Mouse (Mus musculus): ENCODE data around the gene Ghsr.
"Not testable (repeated sequence)": the region's sequence is repeated elsewhere in the genome, so short reads cannot be mapped to it uniquely, and the experiment has no call there.

The Ghsr gene

DNA sequence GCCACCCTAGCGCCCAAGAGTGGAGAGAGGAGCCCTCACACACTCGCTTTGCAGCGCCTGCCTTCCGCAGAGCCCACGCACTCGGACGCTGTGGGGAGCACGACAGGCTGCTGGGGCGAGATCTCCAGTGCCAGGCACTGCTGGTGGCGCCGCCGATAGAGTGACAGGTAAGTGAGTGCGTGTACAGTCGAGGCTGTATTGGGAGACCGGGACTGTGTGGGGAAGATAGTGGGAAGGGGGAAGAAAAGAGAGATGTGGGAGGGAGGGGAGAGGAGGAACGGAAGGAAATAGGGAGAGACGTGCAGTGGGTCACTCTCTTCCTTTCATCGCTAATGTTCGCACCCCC, at the start of gene Ghsr:
Gene Ghsr (plus strand): TSS at position 76 of the 346 bp plus-strand sequence.
- DNase-seq = peak; percentile 42

GRCm38 (mm10) chr3:27322591-27322990, 48.6 kb upstream of the Ghsr start:
- no peak for DNase-seq

DNA sequence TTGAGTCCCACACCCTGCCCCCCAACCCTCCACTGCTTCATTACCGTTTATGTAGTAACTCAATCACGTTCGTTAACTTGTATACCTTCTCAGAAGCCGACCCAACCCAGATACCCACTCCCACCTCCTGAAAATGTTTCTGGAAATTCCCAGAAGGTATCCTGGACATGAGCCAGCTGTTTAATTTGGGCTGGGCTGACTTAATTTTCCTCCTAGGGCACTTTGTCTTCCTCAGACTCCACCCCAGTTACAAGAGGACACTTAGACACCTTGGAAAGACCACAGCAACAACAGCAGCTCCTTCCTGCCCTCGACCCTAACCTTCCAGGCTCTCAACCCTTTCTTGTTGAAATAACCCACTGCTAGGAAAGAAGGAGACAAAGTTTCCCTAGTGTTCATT, 47.6 kb upstream of the Ghsr start:
- no peak for DNase-seq

DNA sequence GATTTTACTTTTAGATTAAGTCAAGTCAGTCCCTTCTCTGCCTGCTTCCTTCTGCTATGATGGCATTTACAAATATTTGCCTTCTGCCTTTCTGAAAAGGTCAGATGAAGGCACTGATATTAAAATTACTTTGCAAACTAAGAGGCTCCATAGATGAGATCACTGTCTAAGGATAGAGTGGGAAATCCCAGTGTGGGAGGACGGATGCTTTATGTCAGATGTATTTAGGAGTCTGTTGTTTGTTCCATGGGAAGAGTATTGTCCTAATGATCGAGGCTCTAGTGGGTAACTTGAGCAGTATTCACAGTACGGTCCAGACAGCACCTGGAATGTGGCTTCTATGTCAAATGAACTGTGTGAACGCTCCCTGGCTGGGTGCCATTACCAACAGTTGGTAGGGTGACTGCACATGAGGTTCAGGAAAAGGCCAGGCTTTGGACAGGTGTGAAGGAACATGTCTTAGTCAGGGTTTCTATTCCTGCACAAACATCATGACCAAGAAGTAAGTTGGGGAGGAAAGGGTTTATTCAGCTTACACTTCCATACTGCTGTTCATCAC, 44.4 kb upstream of the Ghsr start:
- no peak for DNase-seq

- no peak for DNase-seq
Measured at GRCm38 (mm10) chr3:27330706-27331105, 40.4 kb upstream of the Ghsr start.

DNA sequence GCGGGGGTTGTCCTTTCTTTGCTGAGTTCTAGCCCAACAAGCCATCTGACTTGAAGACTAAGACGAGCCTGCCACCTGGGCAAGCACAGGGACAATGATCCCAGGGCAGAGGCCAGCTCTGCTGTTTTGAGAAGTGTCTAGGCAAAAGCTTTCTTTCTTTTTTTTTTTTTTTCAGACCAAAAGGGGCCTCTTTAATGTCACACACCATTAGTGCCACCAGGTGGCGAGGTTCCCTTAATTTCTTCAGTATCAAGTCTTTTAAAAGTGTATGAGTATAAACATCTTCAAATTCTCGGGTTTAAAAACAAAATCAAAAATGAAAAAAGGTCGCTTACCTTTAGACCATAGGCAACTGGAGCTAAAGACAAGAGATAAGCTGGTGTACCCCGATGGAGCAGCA, 32.7 kb upstream of the Ghsr start:
- peak; percentile 60 for DNase-seq

DNA sequence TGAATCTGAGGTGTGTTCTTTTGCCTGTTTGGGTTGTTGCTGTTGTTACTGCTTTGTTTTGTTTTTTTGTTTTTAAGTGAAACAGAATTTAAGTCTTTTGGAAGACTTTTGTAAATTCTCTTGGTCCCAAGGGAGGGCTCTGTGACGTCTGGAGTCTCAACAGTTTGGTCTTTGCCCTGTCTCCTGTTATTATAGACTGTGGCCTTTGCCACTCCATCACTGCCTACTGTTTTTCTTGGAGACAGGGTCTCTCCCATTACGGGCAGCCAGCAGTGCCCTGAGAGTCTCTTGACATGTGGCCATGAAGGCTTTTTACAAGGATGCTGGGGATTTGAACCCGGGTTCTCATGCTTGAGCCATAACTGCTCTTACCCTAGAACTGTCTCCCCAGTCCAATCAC, 32.3 kb upstream of the Ghsr start:
- DNase-seq = no peak

- DNase-seq = no peak
Measured at GRCm38 (mm10) chr3:27340757-27341156, 30.4 kb upstream of the Ghsr start.

GRCm38 (mm10) chr3:27342462-27342861, 28.7 kb upstream of the Ghsr start:
- DNase-seq = peak; percentile 27

GRCm38 (mm10) chr3:27345526-27345925, 25.6 kb upstream of the Ghsr start:
- DNase-seq = peak; percentile 62

DNA sequence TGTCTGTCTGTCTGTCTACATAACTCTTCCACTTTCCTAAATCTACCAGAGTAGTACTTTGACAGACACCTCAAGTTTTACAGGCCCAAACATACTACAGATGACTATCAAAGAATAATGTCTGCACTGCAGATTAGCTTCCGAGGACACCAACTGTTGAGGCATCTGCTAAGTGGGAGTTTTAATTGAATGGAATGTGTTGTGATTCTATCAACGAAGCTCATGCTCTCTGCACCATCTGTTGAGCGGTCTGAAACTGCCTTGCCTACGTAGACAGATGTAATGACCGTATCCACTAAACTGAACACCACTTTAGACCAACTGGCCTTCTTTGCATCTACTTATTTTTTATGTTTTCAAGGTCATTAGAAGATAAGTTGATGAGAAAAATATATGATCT, 22.7 kb upstream of the Ghsr start:
- DNase-seq = peak; percentile 67

DNA sequence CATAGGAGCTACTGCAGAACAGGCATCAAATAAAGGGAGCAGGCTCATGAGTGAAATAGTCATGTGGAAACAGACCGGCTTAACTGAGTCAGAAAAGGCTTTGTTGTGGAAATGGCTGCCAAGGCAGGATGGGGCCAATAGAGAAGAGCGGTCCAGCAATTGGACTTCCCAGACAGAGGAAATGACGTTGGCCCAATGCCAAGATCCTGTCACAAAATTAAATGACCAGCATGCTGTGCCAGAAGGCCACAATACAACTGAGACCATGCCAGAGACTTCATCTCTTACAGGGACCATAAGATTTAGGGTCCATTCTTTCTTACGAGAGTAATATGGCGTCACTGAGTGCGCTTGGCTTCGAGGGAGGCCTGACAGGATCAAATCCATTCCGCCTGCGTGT, 20.0 kb upstream of the Ghsr start:
- DNase-seq = peak; percentile 63

GRCm38 (mm10) chr3:27359100-27359720, 11.9 kb upstream of the Ghsr start:
- no peak for DNase-seq

- peak; percentile 74 for DNase-seq
Measured at GRCm38 (mm10) chr3:27370125-27370524, 1.0 kb upstream of the Ghsr start.

- no peak for DNase-seq
Measured at GRCm38 (mm10) chr3:27370582-27371275, 422 bp upstream of the Ghsr start.

DNA sequence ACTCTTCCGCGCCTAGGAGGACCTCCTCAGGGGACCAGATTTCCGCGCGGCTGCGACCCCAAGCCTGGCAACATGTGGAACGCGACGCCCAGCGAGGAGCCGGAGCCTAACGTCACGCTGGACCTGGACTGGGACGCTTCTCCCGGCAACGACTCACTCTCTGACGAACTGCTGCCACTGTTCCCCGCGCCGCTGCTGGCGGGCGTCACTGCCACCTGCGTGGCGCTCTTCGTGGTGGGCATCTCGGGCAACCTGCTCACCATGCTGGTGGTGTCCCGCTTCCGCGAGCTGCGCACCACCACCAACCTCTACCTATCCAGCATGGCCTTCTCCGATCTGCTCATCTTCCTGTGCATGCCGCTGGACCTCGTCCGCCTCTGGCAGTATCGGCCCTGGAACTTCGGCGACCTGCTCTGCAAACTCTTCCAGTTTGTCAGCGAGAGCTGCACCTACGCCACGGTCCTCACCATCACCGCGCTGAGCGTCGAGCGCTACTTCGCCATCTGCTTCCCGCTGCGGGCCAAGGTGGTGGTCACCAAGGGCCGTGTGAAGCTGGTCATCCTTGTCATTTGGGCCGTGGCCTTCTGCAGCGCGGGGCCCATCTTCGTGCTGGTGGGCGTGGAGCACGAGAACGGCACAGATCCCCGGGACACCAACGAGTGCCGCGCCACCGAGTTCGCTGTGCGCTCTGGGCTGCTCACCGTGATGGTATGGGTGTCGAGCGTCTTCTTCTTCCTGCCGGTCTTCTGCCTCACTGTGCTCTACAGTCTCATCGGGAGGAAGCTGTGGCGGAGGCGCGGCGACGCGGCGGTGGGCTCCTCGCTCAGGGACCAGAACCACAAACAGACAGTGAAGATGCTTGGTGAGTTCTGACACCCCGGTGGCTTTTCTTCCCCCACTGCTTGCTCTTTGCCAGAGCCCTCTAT, 837 bp downstream of the Ghsr start:
- peak; percentile 51 for DNase-seq

GRCm38 (mm10) chr3:27374396-27374795, 3.2 kb downstream of the Ghsr start:
- no peak for DNase-seq

DNA sequence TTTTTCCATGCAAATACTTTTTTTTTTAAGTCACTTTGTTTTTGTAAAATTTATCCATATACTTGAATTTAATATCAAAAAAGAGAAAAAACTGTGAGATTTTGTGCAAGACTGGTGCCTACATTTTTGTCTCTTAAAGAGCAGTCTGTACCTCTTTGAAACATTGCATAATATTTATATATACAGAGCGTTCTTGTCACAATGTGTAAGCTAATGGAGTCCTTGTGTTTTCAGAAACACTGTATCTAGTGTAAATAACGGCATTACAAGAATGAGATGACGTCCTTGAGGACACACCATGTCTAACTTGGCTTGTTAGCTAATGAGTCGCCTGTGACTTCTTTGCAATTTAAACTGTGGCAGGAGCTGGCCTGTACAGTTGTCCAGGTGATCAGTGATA, 6.8 kb downstream of the Ghsr start:
- DNase-seq = no peak

DNA sequence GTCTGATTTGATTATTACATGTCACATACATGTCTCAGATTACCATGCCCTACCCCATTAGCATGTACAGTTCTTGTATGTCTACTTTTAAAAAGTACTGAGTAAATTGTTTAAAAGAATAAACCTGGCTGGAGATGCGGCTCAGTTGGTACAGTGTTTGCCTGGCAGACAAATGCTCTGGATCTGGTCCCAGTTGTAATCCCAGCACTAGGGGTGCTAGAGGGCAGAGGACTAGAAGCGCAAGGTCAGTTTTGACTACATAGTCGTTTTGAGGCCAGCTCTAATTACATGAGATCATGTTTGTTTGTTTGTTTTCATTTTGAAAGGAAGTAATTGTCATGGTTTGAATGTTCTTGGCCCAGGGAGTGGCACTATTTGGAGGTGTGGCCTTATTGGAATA, 13.7 kb downstream of the Ghsr start:
- DNase-seq = no peak

- DNase-seq = no peak
Measured at GRCm38 (mm10) chr3:27389923-27390322, 18.8 kb downstream of the Ghsr start.

- DNase-seq = not testable (repeated sequence)
Measured at GRCm38 (mm10) chr3:27400996-27401395, 29.8 kb downstream of the Ghsr start.

GRCm38 (mm10) chr3:27406440-27406839, 35.3 kb downstream of the Ghsr start:
- no peak for DNase-seq

DNA sequence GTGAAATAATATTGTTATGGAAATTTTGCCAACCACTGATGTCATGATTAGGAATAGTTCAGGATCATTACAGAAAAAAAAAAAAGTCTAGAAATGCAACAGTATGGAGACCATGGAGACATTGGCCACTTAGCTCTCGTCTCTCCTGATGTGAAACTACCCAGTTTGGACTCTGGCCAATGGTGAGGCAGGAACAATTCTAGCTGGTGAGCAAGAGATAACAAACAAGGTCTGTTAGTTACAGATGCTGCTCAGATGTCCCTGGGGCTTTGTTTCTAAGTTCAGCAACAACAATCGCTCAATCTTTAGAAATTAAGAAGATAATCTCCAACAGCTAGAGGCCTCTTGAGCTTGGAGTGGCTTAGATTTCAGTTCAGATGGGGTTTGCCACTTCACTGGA, 37.4 kb downstream of the Ghsr start:
- peak; percentile 31 for DNase-seq

- DNase-seq = no peak
Measured at GRCm38 (mm10) chr3:27411286-27411685, 40.1 kb downstream of the Ghsr start.
